Mouse (Mus musculus): Measurements from ENCODE around the gene Fen1. TPM values are rescaled to one million over a fixed set of nuclear protein-coding genes. Genes with fewer than 3 reads are reported as not detected.
A peak's percentile ranks its signal among the peaks of the same experiment; 100 is the strongest.

The Fen1 gene
- polyA plus RNA-seq, 1 experiment from 2014 or later = 215 TPM

- Histone ChIP-seq H3K36me3 (ENCODE audit: control insufficient read depth, insufficient read depth, low read length) (peaks cover 18% of the 10 kb centered on the region), H3K27ac (ENCODE audit: low read depth, low read length) (peak overlapping the region; percentile 87), H3K9ac (ENCODE audit: low read depth, low read length) (peak overlapping the region; percentile 95), H3K4me2 (peak overlapping the region; percentile 93), H3K4me1 (replicated peaks; ENCODE audit: control insufficient read depth, insufficient read depth, low read length) (peaks cover 9% of the 10 kb centered on the region), H3K4me3 (ENCODE audit: low read depth, low read length) (peak overlapping the region; percentile 86), H3K27me3 (replicated peaks; ENCODE audit: control insufficient read depth, insufficient read depth, low read length) (no peaks in the 10 kb centered on the region), H3K9me3 (ENCODE audit: control insufficient read depth, low read length) (no peaks in the 10 kb centered on the region)
- no peak for DNase-seq (ENCODE audit: low spot score)
- 27% methylated on average over 7 of the region's 7 CpGs for WGBS
- peak; percentile 4; the same call in 1 of the 2 replicates for ATAC-seq (replicated peaks; ENCODE audit: low FRiP score)
Observed at GRCm38 (mm10) chr19:10182142-10182541, 21.8 kb downstream of the Fen1 start.

GRCm38 (mm10) chr19:10181225-10181624 is 22.7 kb downstream of the Fen1 start:
- Histone ChIP-seq H3K27me3 (replicated peaks; ENCODE audit: control insufficient read depth, insufficient read depth, low read length) (no peaks in the 10 kb centered on the region), H3K4me1 (replicated peaks; ENCODE audit: control insufficient read depth, insufficient read depth, low read length) (peaks cover 12% of the 10 kb centered on the region), H3K9me3 (ENCODE audit: control insufficient read depth, low read length) (no peaks in the 10 kb centered on the region), H3K27ac (ENCODE audit: low read depth, low read length) (no peak overlapping the region), H3K9ac (ENCODE audit: low read depth, low read length) (no peak overlapping the region), H3K4me2 (no peak overlapping the region), H3K4me3 (ENCODE audit: low read depth, low read length) (no peak overlapping the region), H3K36me3 (ENCODE audit: control insufficient read depth, insufficient read depth, low read length) (peaks cover 10% of the 10 kb centered on the region; the same call in 1 of the 2 replicates)
- WGBS = 93% methylated on average over 7 of the region's 7 CpGs
- no peak for ATAC-seq (replicated peaks; ENCODE audit: low FRiP score)
- DNase-seq (ENCODE audit: low spot score) = no peak

DNA sequence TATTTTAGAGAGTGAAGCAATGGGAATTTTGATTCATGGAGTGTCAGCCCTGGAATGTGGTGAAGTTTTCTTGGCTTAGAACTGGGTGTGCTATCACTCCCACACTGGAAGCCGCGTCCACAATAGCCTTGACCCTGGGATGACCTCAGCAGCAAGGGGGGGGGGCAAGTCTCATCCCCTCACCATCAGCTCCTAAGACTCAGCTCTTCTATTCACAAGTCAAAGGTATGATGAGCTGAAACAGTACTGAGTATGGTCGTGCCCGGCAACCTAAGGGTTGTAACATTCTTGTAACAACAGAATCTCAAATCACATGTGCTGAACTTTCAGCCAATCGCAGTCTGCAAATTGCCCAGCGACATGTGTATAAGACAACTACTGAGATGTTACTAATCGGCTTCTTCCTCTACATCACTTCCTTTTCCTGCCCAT is 27.0 kb downstream of the Fen1 start:
- no peak overlapping the region for H3K27ac ChIP-seq (ENCODE audit: low read depth, low read length)
- no peak for DNase-seq (ENCODE audit: low spot score)
- no peak overlapping the region for H3K4me2 ChIP-seq

DNA sequence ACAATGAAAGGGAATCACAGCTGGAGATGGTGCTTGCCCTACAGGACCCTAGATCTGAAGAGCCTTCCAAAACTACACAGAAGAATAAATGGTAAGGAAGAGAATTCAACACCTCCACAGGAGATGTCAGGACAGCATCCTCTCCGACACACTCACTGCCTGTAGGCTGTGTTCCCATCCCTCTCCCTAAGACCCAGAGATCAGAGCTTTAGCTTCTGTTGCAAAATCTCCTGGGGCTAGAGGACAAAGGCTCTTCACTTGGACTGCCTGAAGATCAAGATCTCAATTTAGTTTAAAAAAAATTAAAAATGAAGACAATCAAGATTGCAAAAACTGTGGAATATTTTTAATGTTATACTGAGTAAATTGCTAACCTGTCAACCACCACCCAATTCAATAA is 27.5 kb downstream of the Fen1 start:
- peak; percentile 11 for DNase-seq (ENCODE audit: low spot score)
- Histone ChIP-seq H3K4me2 (no peak overlapping the region), H3K27me3 (replicated peaks; ENCODE audit: control insufficient read depth, insufficient read depth, low read length) (no peaks in the 10 kb centered on the region), H3K9me3 (ENCODE audit: control insufficient read depth, low read length) (no peaks in the 10 kb centered on the region), H3K36me3 (ENCODE audit: control insufficient read depth, insufficient read depth, low read length) (no peaks in the 10 kb centered on the region), H3K27ac (ENCODE audit: low read depth, low read length) (no peak overlapping the region), H3K9ac (ENCODE audit: low read depth, low read length) (no peak overlapping the region), H3K4me3 (ENCODE audit: low read depth, low read length) (no peak overlapping the region), H3K4me1 (replicated peaks; ENCODE audit: control insufficient read depth, insufficient read depth, low read length) (peaks cover 28% of the 10 kb centered on the region)
- no peak for ATAC-seq (replicated peaks; ENCODE audit: low FRiP score)
- WGBS = 92% methylated on average over 1 of the region's 1 CpGs

More for the DNA sequence above, 27.0 kb downstream of the Fen1 start:
- no peaks in the 10 kb centered on the region for H3K36me3 ChIP-seq (ENCODE audit: control insufficient read depth, insufficient read depth, low read length)
- H3K4me3 ChIP-seq (ENCODE audit: low read depth, low read length) = no peak overlapping the region
- no peaks in the 10 kb centered on the region for H3K9me3 ChIP-seq (ENCODE audit: control insufficient read depth, low read length)
- peaks cover 24% of the 10 kb centered on the region for H3K4me1 ChIP-seq (replicated peaks; ENCODE audit: control insufficient read depth, insufficient read depth, low read length)
- no peak overlapping the region for H3K9ac ChIP-seq (ENCODE audit: low read depth, low read length)
- H3K27me3 ChIP-seq (replicated peaks; ENCODE audit: control insufficient read depth, insufficient read depth, low read length) = no peaks in the 10 kb centered on the region
- 46% methylated on average over 7 of the region's 7 CpGs for WGBS
- ATAC-seq (replicated peaks; ENCODE audit: low FRiP score) = no peak

GRCm38 (mm10) chr19:10174956-10175355 is 29.0 kb downstream of the Fen1 start:
- Histone ChIP-seq H3K4me3 (ENCODE audit: low read depth, low read length) (no peak overlapping the region), H3K9ac (ENCODE audit: low read depth, low read length) (peak overlapping the region; percentile 20; the same call in 1 of the 2 replicates), H3K27me3 (replicated peaks; ENCODE audit: control insufficient read depth, insufficient read depth, low read length) (no peaks in the 10 kb centered on the region), H3K4me2 (no peak overlapping the region), H3K4me1 (replicated peaks; ENCODE audit: control insufficient read depth, insufficient read depth, low read length) (peaks cover 34% of the 10 kb centered on the region), H3K36me3 (ENCODE audit: control insufficient read depth, insufficient read depth, low read length) (no peaks in the 10 kb centered on the region), H3K9me3 (ENCODE audit: control insufficient read depth, low read length) (no peaks in the 10 kb centered on the region), H3K27ac (ENCODE audit: low read depth, low read length) (no peak overlapping the region)
- peak; percentile 15 for DNase-seq (ENCODE audit: low spot score)
- no peak for ATAC-seq (replicated peaks; ENCODE audit: low FRiP score)
- WGBS = 71% methylated on average over 4 of the region's 4 CpGs

DNA sequence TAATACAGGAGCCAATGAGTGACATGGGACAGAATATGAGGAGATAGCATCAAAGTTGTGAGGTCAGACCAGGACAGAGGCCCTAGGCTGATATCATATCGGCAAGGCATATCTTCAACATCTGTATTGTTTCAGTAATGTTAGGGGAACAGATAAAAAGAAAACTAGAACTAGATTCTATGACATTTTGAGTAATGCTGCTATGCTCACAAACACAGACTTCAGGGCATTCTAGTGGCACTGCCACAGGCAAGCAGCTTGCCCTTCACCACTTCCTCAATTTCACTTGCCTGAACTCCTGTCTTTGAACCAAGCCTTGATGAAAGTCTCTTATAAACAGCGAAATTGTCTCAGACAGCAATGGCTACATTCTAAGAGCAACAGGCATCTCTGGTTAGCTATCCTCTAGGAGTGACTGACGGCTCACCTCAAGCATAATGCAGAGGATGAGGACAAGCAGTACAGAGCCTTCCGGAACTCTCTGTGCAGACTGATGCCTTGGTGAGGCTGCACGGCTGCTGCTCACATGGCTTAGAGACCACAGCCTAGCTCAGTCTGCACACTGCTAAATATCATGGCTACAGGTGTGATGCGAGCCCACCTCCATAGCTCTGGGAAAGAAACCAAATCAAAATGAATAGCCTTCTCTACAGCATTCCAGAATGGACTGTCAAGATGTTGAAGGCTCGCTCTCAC is 30.0 kb downstream of the Fen1 start:
- Histone ChIP-seq H3K9ac (ENCODE audit: low read depth, low read length) (no peak overlapping the region), H3K4me2 (no peak overlapping the region), H3K4me3 (ENCODE audit: low read depth, low read length) (no peak overlapping the region), H3K4me1 (replicated peaks; ENCODE audit: control insufficient read depth, insufficient read depth, low read length) (peaks cover 34% of the 10 kb centered on the region), H3K36me3 (ENCODE audit: control insufficient read depth, insufficient read depth, low read length) (no peaks in the 10 kb centered on the region), H3K27ac (ENCODE audit: low read depth, low read length) (peak overlapping the region; percentile 85; the same call in 1 of the 2 replicates), H3K27me3 (replicated peaks; ENCODE audit: control insufficient read depth, insufficient read depth, low read length) (no peaks in the 10 kb centered on the region), H3K9me3 (ENCODE audit: control insufficient read depth, low read length) (no peaks in the 10 kb centered on the region)
- 71% methylated on average over 7 of the region's 7 CpGs for WGBS
- DNase-seq (ENCODE audit: low spot score) (peak; percentile 29), ATAC-seq (replicated peaks; ENCODE audit: low FRiP score) (no peak)

- ATAC-seq (replicated peaks; ENCODE audit: low FRiP score) = peak; percentile 89
- peak; percentile 54 for DNase-seq (ENCODE audit: low spot score)
- peak overlapping the region; percentile 52; the same call in 1 of the 2 replicates for H3K9ac ChIP-seq (ENCODE audit: low read depth, low read length)
- H3K4me1 ChIP-seq (replicated peaks; ENCODE audit: control insufficient read depth, insufficient read depth, low read length) = peaks cover 34% of the 10 kb centered on the region
- WGBS = 49% methylated on average over 5 of the region's 5 CpGs
- peak overlapping the region; percentile 59 for H3K4me2 ChIP-seq
- no peaks in the 10 kb centered on the region for H3K27me3 ChIP-seq (replicated peaks; ENCODE audit: control insufficient read depth, insufficient read depth, low read length)
- peak overlapping the region; percentile 14; the same call in 1 of the 2 replicates for H3K4me3 ChIP-seq (ENCODE audit: low read depth, low read length)
- H3K27ac ChIP-seq (ENCODE audit: low read depth, low read length) = peak overlapping the region; percentile 85
- no peaks in the 10 kb centered on the region for H3K36me3 ChIP-seq (ENCODE audit: control insufficient read depth, insufficient read depth, low read length)
- H3K9me3 ChIP-seq (ENCODE audit: control insufficient read depth, low read length) = no peaks in the 10 kb centered on the region
Observed at GRCm38 (mm10) chr19:10173116-10173718, 30.8 kb downstream of the Fen1 start.

DNA sequence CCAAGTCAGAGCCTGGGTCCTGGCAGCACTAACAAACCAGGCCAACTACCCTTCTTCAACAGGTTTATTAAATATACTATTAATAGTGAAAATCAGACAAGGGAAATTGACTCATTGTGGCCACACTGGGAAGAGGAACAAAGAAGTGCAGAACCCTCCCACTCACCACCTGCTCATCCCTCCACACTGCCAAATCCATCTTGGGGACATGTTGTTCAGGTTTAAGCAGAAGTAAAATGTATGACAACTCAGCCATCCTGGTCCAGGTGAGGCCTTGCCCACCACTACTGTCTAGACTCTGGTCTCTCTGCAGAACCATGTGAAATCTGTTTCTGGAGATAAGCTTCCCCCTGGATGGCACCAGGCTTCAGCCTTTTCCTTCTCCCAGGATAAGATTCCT is 32.1 kb downstream of the Fen1 start:
- Histone ChIP-seq H3K4me1 (replicated peaks; ENCODE audit: control insufficient read depth, insufficient read depth, low read length) (peaks cover 31% of the 10 kb centered on the region), H3K4me2 (no peak overlapping the region)
- peak; percentile 30 for DNase-seq (ENCODE audit: low spot score)

More for the DNA sequence above, 32.1 kb downstream of the Fen1 start:
- Histone ChIP-seq H3K9ac (ENCODE audit: low read depth, low read length) (no peak overlapping the region), H3K9me3 (ENCODE audit: control insufficient read depth, low read length) (no peaks in the 10 kb centered on the region), H3K4me3 (ENCODE audit: low read depth, low read length) (no peak overlapping the region), H3K27me3 (replicated peaks; ENCODE audit: control insufficient read depth, insufficient read depth, low read length) (no peaks in the 10 kb centered on the region), H3K27ac (ENCODE audit: low read depth, low read length) (peak overlapping the region; percentile 85; the same call in 1 of the 2 replicates), H3K36me3 (ENCODE audit: control insufficient read depth, insufficient read depth, low read length) (no peaks in the 10 kb centered on the region)
- no peak for ATAC-seq (replicated peaks; ENCODE audit: low FRiP score)

Data from liver, embryonic 11.5 days (tissue).